Mouse (Mus musculus): ENCODE measurements around the gene Tnnt3.

The Tnnt3 gene

DNA sequence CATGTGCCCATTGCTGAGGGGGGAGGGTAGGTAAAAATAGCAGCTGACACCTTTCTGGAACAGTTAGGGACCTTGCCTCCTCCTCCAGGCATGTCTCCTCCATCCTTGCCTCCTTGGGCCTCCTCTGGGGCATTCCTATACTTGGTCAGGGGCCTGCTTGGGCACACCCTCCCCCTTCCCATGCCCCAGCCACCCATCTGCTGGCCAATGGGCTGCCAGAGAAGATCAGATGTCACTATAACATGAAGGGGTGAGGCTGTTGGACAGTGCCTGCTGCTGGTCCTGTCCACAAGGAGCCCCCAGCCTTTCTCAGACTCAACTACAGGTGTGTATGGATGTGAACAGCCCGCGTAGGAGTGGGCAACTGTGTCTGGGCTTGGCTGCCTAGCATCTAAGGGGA, at the start of gene Tnnt3:
Gene Tnnt3, plus strand, starts transcription at position 262 of the 400 bp plus-strand sequence.
- no peak for DNase-seq (ENCODE audit: low read depth, low spot score)

- DNase-seq (ENCODE audit: low read depth, low spot score) = no peak
These were observed 49.5 kb upstream of the Tnnt3 start for GRCm38 (mm10) chr7:142449038-142449617.

DNA sequence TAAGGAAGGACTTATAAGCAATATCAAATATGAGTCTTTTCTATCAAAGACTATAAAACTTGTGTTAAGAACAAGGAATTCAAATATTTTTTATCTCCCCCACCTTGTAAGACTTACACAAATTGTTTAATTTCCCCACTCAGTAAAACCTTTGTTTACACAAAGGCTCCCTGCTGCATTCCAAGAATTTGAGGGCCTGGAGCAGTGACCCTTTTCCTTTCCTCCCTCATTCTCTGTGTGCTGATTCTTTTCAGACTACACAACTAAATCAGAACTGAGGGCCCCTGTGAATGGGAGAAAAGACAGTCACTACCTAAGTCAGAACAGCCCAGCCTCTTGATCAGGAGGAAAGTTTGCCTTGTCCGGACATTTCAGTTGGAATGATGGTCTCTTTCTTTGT, 43.9 kb upstream of the Tnnt3 start:
- DNase-seq (ENCODE audit: low read depth, low spot score) = no peak

DNA sequence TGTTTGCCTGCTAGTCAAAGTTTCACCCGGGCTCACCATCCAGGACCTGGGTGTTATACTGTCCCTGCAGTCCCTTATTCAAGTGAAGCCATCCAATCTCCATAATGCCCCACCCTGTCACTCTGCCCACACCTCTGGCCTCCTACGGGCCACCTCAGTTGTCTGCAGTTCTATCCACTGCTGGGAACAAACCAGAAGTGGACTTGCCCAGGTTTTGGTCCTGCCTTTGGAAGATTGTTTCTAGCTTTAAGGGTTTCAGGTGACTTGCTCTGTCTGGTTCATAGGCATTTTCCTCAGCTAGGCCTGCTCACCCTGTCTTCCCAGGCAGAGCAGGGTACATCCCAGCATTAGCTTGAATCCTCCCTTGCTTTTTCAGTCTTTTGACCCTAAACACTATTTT, 43.4 kb upstream of the Tnnt3 start:
- no peak for DNase-seq (ENCODE audit: low read depth, low spot score)

- no peak for DNase-seq (ENCODE audit: low read depth, low spot score)
These were observed 41.8 kb upstream of the Tnnt3 start for GRCm38 (mm10) chr7:142456806-142457205.

GRCm38 (mm10) chr7:142457227-142457811, 41.3 kb upstream of the Tnnt3 start:
- DNase-seq (ENCODE audit: low read depth, low spot score) = peak; percentile 44

DNA sequence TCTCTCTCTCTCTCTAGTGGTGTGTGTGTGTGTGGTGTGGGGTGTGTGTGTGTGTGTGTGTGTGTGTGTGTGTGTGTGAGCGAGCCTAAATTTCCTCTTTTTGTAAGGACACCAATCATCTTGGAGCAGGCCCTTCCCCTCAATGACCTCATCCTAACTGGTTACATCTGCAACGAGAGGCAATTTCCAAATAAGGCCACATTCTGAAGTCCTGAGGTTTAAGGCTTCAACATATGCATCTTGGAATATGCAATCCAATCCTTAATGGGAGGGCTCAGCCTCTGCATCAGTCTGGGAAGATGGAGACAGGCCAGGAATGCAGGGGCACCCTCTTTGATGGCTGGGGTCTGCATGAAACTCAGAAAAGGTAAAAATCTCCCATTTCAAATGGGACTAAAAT, 40.6 kb upstream of the Tnnt3 start:
- peak; percentile 72 for DNase-seq (ENCODE audit: low read depth, low spot score)

DNA sequence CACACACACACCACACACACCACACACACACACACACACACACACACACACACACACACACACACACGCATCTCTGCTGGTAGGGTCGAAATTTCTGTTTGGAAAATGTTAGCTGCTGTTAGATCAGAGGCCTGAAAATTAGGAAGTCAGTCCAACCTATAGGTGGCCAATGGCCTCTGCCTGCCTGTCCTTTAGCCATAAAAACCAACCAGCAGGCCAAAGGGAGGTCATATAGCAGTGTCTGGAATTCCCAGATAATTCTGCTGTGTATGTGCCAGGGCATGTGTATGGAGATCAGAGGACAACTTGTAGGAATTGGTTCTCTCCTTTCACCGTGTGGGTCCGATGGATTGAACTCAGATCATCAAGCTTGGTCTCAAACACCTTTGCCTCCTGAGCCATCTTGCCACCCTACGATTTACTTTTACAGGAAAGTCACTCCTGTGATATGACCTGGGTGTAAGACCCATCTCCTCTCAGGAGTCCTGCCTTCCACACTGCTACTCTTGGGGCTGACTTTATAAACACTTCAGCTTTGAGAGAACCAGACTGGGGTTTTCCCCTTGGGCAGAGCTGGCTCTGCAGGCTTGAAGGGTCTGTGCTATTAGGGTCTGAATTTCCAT, 39.8 kb upstream of the Tnnt3 start:
- DNase-seq (ENCODE audit: low read depth, low spot score) = no peak

DNA sequence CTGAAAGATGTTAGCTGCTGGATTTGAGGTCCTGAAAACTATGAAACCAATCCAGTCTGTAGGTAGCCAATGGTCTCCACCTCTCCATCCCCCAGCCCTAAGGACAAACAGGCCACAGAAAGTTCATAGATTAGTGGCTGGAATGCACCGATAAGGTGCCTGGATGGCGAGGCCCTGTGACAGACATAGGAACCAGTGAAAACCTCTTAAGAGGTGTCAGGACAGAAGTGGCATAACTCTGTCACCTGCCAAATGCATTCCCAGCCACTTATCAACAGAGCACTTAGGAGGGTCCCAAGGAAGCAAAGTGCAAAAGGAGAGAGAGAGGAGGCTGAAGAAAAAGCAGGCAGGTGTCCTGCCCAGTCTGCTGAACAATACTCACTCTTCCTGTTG, 39.3 kb upstream of the Tnnt3 start:
- no peak for DNase-seq (ENCODE audit: low read depth, low spot score)

DNA sequence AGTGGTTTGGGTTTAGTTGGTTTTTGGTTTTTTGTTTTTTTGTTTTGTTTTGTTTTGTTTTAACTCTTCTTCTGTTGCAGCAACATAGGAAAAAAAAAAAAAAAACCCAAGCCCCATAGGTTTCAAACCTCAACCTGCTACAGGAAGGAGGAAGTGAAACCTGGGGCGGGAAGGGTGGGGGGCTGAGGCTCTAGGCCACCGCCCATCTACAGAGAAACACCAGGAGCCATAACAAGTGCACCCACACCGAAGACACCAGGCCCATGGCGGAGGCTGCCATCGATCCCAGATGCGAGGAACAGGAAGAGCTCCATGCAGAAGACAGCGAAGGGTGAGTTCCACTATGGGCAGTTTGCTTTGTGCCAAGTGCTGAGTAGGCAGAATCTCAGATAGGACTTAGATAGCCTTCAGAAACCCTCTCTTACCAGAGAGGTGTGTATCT, 38.0 kb upstream of the Tnnt3 start, which contains the start of gene Lsp1:
Gene Lsp1, plus strand, starts transcription at position 174 of the 442 bp plus-strand sequence.
- no peak for DNase-seq (ENCODE audit: low read depth, low spot score)

- DNase-seq (ENCODE audit: low read depth, low spot score) = no peak
These were observed 37.2 kb upstream of the Tnnt3 start for GRCm38 (mm10) chr7:142461446-142461845.

DNA sequence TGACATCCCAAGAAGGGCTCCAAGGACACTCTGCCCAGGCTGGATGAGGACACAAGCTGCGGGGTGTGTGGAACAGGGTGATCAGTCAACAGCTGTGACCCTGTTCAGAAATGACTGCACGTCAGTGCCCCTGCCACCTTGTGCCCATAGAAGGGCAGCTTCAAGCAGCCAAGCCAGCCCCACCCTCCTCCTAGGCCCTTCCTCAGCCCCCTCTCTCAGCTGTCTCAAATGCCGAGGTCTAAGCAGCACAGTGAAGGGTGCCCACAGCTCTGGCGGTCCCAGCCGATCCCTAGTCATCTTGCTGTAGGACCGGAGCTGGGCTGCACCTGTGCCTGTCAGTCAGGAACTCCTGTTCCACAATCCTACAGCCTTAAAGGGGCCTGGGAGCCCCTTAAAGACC, 36.4 kb upstream of the Tnnt3 start:
- DNase-seq (ENCODE audit: low read depth, low spot score) = no peak

DNA sequence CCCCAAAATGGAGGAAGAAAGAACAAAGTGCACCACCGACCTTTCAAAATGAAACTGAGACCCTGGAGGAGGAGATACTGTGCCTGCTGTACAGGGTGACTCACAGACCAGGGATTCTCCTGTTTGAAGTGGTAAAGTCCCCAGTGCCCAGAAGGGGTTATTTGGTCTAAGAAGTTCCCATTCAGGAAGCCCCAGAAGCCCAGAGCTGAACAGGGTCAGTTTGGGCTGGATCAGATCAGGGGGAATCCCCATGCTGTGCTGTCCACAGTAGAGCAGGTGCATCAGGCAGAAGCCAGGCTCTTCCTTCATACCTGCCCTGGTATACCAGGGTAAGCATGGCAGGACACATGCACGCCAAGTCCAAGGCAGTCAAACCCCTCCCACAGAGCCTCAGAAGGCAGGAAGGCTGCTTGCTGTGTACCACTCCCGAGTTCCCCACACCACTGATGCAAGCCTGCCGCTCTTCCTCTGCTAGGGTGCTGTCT, 36.0 kb upstream of the Tnnt3 start:
- no peak for DNase-seq (ENCODE audit: low read depth, low spot score)

GRCm38 (mm10) chr7:142470171-142470691, 28.4 kb upstream of the Tnnt3 start:
- DNase-seq (ENCODE audit: low read depth, low spot score) = no peak

- no peak for DNase-seq (ENCODE audit: low read depth, low spot score)
These were observed 27.7 kb upstream of the Tnnt3 start for GRCm38 (mm10) chr7:142470808-142471413.

- DNase-seq (ENCODE audit: low read depth, low spot score) = no peak
These were observed 27.2 kb upstream of the Tnnt3 start for GRCm38 (mm10) chr7:142471414-142471861.

GRCm38 (mm10) chr7:142471884-142472570, 26.6 kb upstream of the Tnnt3 start:
- no peak for DNase-seq (ENCODE audit: low read depth, low spot score)

- no peak for DNase-seq (ENCODE audit: low read depth, low spot score)
These were observed 25.7 kb upstream of the Tnnt3 start for GRCm38 (mm10) chr7:142472936-142473335.

GRCm38 (mm10) chr7:142473476-142473875, 25.2 kb upstream of the Tnnt3 start:
- no peak for DNase-seq (ENCODE audit: low read depth, low spot score)

- no peak for DNase-seq (ENCODE audit: low read depth, low spot score)
These were observed 23.8 kb upstream of the Tnnt3 start for GRCm38 (mm10) chr7:142474799-142475198.

DNA sequence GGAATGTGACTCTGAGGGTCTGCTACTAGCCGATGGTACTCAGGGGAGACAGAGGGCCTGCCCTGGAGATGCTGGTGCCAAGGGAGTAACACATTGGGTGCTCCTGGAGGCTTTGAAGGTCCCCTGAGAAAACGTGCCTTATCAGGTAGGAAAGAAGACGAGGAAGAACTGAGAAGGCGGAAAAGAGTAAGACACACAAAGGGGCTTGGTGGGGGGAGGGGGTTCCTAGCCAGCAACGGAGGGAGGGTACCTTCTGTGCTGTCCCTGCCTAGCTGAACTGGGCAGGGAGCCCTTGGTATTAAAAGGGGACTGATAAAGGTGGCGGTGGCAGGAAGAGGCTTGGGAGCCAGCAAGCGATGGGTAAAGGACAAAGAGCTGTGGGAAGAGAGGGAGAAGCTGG, 23.0 kb upstream of the Tnnt3 start:
- no peak for DNase-seq (ENCODE audit: low read depth, low spot score)

DNA sequence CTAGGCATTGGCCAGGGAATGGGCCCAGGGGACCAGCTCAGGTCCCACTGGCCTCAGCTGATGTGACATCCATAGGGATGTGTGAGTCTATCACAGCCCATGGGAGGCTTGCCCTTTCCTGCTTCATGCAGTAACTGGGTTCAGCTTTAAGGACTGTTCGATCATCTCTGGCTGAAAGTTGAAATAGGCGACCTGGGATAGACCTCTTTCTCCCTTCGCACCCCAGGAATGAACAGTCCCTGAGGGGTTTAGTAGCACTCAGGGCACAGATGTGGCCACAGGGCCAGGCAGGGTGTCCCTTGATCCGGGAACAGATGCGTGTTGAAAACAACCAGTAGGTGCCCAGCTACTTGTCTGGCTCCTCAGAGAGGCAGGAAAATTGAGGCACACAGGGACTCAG, 22.4 kb upstream of the Tnnt3 start:
- DNase-seq (ENCODE audit: low read depth, low spot score) = no peak

Measured in mesoderm, embryonic 11.5 days (tissue).